Mouse (Mus musculus): ENCODE measurements at regions not wholly inside any gene's neighbourhood (a gene's known extent, or its start where the extent isn't known, plus 50 kb on each side); places are given as distances from the start of the nearest gene placed in this dataset.

- no peak for ATAC-seq (ENCODE audit: low TSS enrichment)
These were observed 654.8 kb upstream of the Mef2c start for GRCm38 (mm10) chr13:82849037-82849436.

GRCm38 (mm10) chr13:82869869-82870268, 634.0 kb upstream of the Mef2c start:
- ATAC-seq (ENCODE audit: low TSS enrichment): no peak

- no peak; the same call in 1 of the 2 replicates for ATAC-seq (ENCODE audit: low TSS enrichment)
These were observed 629.7 kb upstream of the Mef2c start for GRCm38 (mm10) chr13:82874091-82874490.

DNA sequence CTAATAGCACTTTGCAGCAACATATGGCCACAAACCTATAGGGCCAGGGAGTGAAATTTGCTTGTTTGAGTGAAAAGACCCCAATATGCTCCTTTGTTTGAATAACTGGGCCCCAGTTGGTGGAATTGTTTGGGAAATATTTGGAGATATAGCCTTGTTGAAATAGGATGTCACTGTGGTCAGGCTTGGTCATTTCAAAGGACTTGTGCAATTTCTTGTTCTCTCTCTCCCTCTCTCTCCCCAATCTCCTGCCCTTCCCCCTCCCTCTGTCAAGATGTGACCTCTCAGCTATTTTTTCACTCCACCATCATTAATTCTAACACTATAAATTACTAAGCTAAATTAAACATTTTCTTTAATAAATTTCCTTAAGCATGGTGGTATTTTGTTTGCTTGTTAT, 620.5 kb upstream of the Mef2c start:
- no peak for ATAC-seq (ENCODE audit: low TSS enrichment)

GRCm38 (mm10) chr13:82888755-82889154, 615.1 kb upstream of the Mef2c start:
- no peak for ATAC-seq (ENCODE audit: low TSS enrichment)

DNA sequence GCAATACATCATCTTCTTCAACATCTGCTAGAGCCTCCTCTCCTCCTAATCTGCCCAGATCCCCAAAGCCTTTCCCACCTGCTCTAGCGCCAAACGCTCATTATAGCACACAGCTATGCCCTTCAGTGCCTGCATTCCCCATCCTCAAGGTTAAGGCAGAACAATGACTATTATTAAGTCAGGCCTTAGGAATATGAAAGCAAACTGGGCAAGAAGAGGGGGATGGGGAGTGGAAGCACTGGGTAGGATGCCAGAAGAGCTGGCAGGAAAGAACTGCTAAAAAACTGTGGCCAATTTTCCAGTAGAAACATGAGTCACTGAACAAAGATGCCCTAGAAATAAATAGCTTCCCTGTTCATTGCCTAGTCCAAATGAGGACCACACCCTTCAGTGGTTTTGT, 611.1 kb upstream of the Mef2c start:
- peak; percentile 98 for ATAC-seq (ENCODE audit: low TSS enrichment)

GRCm38 (mm10) chr13:82899686-82900085, 604.1 kb upstream of the Mef2c start:
- ATAC-seq (ENCODE audit: low TSS enrichment): no peak

- no peak for ATAC-seq (ENCODE audit: low TSS enrichment)
These were observed 601.7 kb upstream of the Mef2c start for GRCm38 (mm10) chr13:82902160-82902559.

GRCm38 (mm10) chr13:82903637-82904036, 600.2 kb upstream of the Mef2c start:
- no peak for ATAC-seq (ENCODE audit: low TSS enrichment)

DNA sequence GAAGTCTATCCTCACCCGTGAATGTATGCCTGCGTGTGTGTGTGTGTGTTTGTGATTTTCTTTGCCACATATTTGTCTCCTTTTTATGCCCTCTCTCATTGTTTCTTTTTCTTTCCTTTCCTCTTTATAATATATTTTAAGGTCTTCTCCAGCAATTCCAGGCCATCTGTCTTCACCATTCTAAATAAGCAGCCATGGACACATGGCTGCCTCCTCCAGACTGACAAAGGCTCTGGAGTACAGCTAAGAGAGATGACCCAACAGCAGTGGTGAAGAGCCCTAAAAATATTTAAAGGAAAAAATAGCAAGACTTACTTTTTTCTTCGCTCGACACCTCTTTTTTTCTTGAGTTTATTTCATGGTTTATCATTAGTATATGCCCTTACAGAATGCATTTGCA, 596.1 kb upstream of the Mef2c start:
- peak; percentile 77 for ATAC-seq (ENCODE audit: low TSS enrichment)

DNA sequence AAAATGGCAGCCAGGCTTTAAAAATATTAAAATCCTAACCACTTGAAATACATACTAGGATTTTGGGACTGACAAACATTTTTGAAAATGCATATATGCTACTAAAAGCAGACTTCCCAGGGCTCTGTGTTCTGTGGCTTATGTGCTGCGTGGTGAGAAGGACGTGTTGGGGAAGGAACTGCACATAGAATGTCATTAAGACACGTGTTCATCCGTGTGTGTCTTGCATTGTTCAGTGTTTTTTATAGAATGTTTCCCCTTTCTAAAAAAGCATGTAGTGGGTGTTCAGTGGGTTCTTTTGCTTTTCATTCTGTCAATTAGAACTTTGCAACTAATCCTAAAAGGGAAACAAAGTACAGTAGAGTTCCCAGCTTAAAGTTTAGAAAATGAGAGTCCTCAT, 594.7 kb upstream of the Mef2c start:
- ATAC-seq (ENCODE audit: low TSS enrichment): peak; percentile 68

- ATAC-seq (ENCODE audit: low TSS enrichment): peak; percentile 56
These were observed 591.0 kb upstream of the Mef2c start for GRCm38 (mm10) chr13:82912859-82913258.

DNA sequence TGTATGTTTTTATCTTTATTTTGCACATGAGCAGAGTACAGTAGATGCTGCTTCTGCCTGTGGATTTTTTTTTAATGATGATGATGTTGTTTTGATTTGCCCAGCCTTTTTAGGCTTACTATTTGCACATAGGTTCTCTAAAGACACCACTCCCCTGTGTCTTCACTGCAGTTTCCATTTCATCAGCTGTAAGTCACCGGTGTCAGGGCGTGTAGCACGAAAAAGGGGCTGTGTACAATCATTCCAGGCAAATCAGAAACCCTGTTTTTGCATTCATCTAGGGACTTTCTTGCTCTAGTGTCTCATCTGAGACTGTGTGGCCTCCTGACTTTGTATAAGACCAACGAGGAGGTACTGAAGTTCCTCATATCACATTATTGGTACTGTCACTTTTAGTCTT, 588.6 kb upstream of the Mef2c start:
- ATAC-seq (ENCODE audit: low TSS enrichment): no peak

GRCm38 (mm10) chr13:82930010-82930409, 573.8 kb upstream of the Mef2c start:
- no peak for ATAC-seq (ENCODE audit: low TSS enrichment)

DNA sequence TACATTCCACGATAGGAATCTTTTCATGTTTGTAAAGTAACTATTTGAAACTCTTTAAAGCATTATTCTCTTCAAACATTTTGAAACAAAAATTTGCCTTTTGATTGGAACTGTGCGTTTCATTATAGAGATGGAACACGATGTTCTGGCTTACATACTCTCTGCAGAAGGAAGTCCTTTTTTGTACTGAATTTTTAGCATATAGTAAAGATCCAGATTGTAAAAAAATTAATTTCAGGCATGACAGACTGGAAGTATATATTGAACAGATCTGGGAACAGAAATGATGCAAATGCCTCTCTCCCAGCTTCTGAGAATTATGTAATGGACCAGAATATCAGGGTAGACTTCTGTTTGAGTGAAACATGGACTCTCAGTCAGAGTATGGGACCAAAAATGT, 566.0 kb upstream of the Mef2c start:
- ATAC-seq (ENCODE audit: low TSS enrichment): peak; percentile 62

- peak; percentile 91 for ATAC-seq (ENCODE audit: low TSS enrichment)
These were observed 561.0 kb upstream of the Mef2c start for GRCm38 (mm10) chr13:82942691-82943341.

DNA sequence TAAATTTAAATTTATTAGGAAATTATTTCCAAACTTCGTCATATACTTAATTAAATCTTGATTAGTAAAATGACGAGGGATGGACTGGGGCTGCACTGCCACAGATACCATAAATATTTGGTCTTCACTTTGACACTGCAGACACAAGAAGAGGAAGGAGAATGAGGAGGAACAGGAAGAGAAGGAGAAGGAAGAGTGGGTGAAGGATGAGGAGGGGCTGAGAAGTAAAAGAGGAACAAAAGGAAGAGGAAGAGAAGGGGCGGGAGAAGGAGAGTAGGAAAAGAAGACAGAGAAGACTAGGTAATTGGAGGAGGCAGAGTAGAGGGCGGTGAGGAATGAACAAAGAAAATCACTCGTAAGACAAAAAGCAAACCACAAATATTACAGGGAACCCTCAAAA, 556.9 kb upstream of the Mef2c start:
- ATAC-seq (ENCODE audit: low TSS enrichment): no peak

DNA sequence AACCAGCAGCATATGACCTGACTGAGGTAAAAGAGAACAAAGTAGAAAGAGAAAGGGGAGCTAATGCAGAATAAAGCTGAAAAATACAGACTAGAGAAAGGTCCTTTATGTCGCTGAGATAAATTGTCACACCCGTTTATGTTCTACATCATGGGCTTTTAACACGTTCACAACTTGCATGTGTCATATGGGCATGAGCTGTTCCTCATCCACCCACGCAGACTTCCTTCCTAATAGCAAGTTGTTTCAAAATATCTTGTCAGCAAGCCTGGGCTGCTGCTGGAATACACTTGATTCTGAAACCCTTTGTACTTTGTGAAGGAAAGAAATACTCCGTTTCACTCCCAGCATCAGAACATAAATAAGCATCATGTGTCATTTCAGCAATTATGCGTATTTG, 554.3 kb upstream of the Mef2c start:
- peak; percentile 85 for ATAC-seq (ENCODE audit: low TSS enrichment)

- ATAC-seq (ENCODE audit: low TSS enrichment): no peak
These were observed 541.5 kb upstream of the Mef2c start for GRCm38 (mm10) chr13:82962333-82962732.

DNA sequence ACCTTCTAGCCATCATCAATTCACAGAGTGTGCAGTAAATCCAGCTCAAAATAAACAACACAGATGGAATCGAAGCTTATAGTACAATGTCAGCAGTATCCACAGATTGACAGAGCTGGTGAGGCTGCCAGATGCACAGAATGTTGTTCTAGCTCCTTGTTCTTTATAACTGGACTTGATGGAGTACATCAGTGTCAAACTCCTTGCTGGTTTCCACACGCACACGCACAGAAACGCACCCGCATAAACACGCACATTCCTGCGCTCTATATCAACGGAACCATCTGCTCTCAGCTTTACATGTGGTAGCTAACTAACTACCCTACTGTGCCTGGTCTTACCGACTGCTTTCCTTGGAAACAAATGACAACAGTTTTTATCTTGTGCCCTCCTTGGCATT, 532.1 kb upstream of the Mef2c start:
- ATAC-seq (ENCODE audit: low TSS enrichment): peak; percentile 81

- peak; percentile 46; the same call in 1 of the 2 replicates for ATAC-seq (ENCODE audit: low TSS enrichment)
These were observed 529.5 kb upstream of the Mef2c start for GRCm38 (mm10) chr13:82974210-82974811.

GRCm38 (mm10) chr13:83001118-83001517, 502.7 kb upstream of the Mef2c start:
- no peak for ATAC-seq (ENCODE audit: low TSS enrichment)

- no peak for ATAC-seq (ENCODE audit: low TSS enrichment)
These were observed 487.1 kb upstream of the Mef2c start for GRCm38 (mm10) chr13:83016686-83017085.

- ATAC-seq (ENCODE audit: low TSS enrichment): no peak
These were observed 483.0 kb upstream of the Mef2c start for GRCm38 (mm10) chr13:83020829-83021228.
